Mouse (Mus musculus): ENCODE measurements at regions not wholly inside any gene's neighbourhood (a gene's known extent, or its start where the extent isn't known, plus 50 kb on each side); places are given as distances from the start of the nearest gene placed in this dataset.

GRCm38 (mm10) chr3:131998838-131999613 lies 86.1 kb upstream of the Dkk2 start:
- TF ChIP-seq ZMIZ1 (IDR thresholded peaks at IDR 0.05; ENCODE audit: low read depth, low read length) (no peak), RCOR1 (conservative IDR thresholded peaks at IDR 0.05; ENCODE audit: low read depth, low read length) (no peak), CTCF (conservative IDR thresholded peaks at IDR 0.05 in 1 of 2, IDR thresholded peaks at IDR 0.05 in 1 of 2; ENCODE audit: low read depth in 2 of 2, low read length in 2 of 2) (no peak), POLR2A (IDR thresholded peaks at IDR 0.05; ENCODE audit: low read depth, low read length) (no peak), CHD1 (IDR thresholded peaks at IDR 0.05; ENCODE audit: low read depth, low read length) (no peak), CHD2 (IDR thresholded peaks at IDR 0.05; ENCODE audit: low read length) (no peak), GABPA (IDR thresholded peaks at IDR 0.05; ENCODE audit: insufficient replicate concordance, low read depth, low read length) (no peak), MAX (IDR thresholded peaks at IDR 0.05; ENCODE audit: low read length) (no peak), MYC (IDR thresholded peaks at IDR 0.05; ENCODE audit: low read depth, low read length) (no peak), ZNF384 (IDR thresholded peaks at IDR 0.05; ENCODE audit: low read depth, low read length) (no peak), EP300 (IDR thresholded peaks at IDR 0.05; ENCODE audit: low read length) (no peak), JUND (conservative IDR thresholded peaks at IDR 0.05; ENCODE audit: low read depth, low read length) (no peak), E2F4 (IDR thresholded peaks at IDR 0.05; ENCODE audit: insufficient replicate concordance, low read depth, low read length) (no peak)
